Mouse (Mus musculus) 416B (cell line): ENCODE data around the gene Kcnj6.
"Not testable (repeated sequence)": the region's sequence is repeated elsewhere in the genome, so short reads cannot be mapped to it uniquely, and the experiment has no call there.

Source experiments
- DNase-seq: peaks from one replicate; pipeline ENCODE4 v3.0.0; 2011; ENCODE audit warnings: low read depth

Kcnj6 gene

GRCm38 (mm10) chr16:94850393-94850792 lies 147.1 kb downstream of the Kcnj6 start:
- DNase-seq = no peak

GRCm38 (mm10) chr16:94845996-94846395 lies 151.5 kb downstream of the Kcnj6 start:
- peak; percentile 75 for DNase-seq

GRCm38 (mm10) chr16:94844769-94845168 lies 152.7 kb downstream of the Kcnj6 start:
- DNase-seq = no peak

- DNase-seq = no peak
Measured at GRCm38 (mm10) chr16:94839398-94839797, 158.1 kb downstream of the Kcnj6 start.

GRCm38 (mm10) chr16:94837881-94838280 lies 159.6 kb downstream of the Kcnj6 start:
- DNase-seq = no peak

GRCm38 (mm10) chr16:94834502-94834901 lies 163.0 kb downstream of the Kcnj6 start:
- no peak for DNase-seq

- DNase-seq = no peak
Measured at GRCm38 (mm10) chr16:94828166-94828565, 169.3 kb downstream of the Kcnj6 start.

- DNase-seq = no peak
Measured at GRCm38 (mm10) chr16:94827092-94827585, 170.4 kb downstream of the Kcnj6 start.

- DNase-seq = no peak
Measured at GRCm38 (mm10) chr16:94825274-94825673, 172.2 kb downstream of the Kcnj6 start.

GRCm38 (mm10) chr16:94822611-94823010 lies 174.9 kb downstream of the Kcnj6 start:
- no peak for DNase-seq

GRCm38 (mm10) chr16:94821610-94822009 lies 175.9 kb downstream of the Kcnj6 start:
- DNase-seq = no peak

- DNase-seq = peak; percentile 71
Measured at GRCm38 (mm10) chr16:94816391-94816790, 181.1 kb downstream of the Kcnj6 start.

- DNase-seq = no peak
Measured at GRCm38 (mm10) chr16:94815891-94816290, 181.6 kb downstream of the Kcnj6 start.

- not testable (repeated sequence) for DNase-seq
Measured at GRCm38 (mm10) chr16:94809286-94809685, 188.2 kb downstream of the Kcnj6 start.

GRCm38 (mm10) chr16:94798241-94798640 lies 199.3 kb downstream of the Kcnj6 start:
- DNase-seq = no peak

- no peak for DNase-seq
Measured at GRCm38 (mm10) chr16:94797366-94797765, 200.1 kb downstream of the Kcnj6 start.

- DNase-seq = peak; percentile 54
Measured at GRCm38 (mm10) chr16:94793041-94793440, 204.5 kb downstream of the Kcnj6 start.

- DNase-seq = peak; percentile 67
Measured at GRCm38 (mm10) chr16:94789958-94790357, 207.5 kb downstream of the Kcnj6 start.

- DNase-seq = no peak
Measured at GRCm38 (mm10) chr16:94788716-94789115, 208.8 kb downstream of the Kcnj6 start.

- peak; percentile 24 for DNase-seq
Measured at GRCm38 (mm10) chr16:94788165-94788564, 209.3 kb downstream of the Kcnj6 start.

- DNase-seq = no peak
Measured at GRCm38 (mm10) chr16:94785873-94786272, 211.6 kb downstream of the Kcnj6 start.

- DNase-seq = peak; percentile 33
Measured at GRCm38 (mm10) chr16:94783696-94784095, 213.8 kb downstream of the Kcnj6 start.

- DNase-seq = no peak
Measured at GRCm38 (mm10) chr16:94782110-94782946, 215.2 kb downstream of the Kcnj6 start.

GRCm38 (mm10) chr16:94773928-94774327 lies 223.6 kb downstream of the Kcnj6 start:
- DNase-seq = peak; percentile 39
